Mouse (Mus musculus): ENCODE data around the gene Abca4. TPM values are rescaled to one million over a fixed set of nuclear protein-coding genes. Genes with fewer than 3 reads are reported as not detected.

Abca4 gene
- total and polyA plus RNA-seq, 3 experiments = 0.15 to 0.49 TPM; not detected in 1

DNA sequence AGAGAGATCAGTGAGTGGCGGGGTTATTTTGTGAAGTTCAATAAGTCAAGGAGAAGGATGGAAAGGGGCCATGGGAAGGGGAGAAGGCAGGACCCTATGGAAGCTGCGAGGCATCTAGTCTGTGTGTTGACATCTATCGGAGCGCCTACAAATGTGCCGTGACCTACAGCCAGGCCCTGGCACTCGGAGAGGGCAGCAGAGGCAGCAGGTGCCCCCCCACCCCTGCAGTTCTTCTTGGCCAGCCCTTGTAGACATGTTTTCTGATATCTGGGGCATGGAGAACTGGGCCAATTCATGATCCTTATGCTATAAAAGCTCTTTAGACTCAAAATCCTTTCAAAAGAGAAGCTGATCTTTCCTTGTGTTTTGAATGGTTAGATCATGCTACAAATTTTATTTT lies 163.5 kb downstream of the Abca4 start:
- TF ChIP-seq ZMIZ1 (IDR thresholded peaks at IDR 0.05; ENCODE audit: low read depth, low read length) (no peak), KAT2A (conservative IDR thresholded peaks at IDR 0.05; ENCODE audit: low read depth, low read length) (no peak), USF1 (IDR thresholded peaks at IDR 0.05; ENCODE audit: low read depth, low read length) (no peak), BHLHE40 (IDR thresholded peaks at IDR 0.05; ENCODE audit: borderline replicate concordance, low read depth, low read length) (no peak), MXI1 (IDR thresholded peaks at IDR 0.05; ENCODE audit: low read depth, low read length) (no peak), MAFK (IDR thresholded peaks at IDR 0.05; ENCODE audit: borderline replicate concordance, low read depth, low read length) (no peak), EP300 (IDR thresholded peaks at IDR 0.05; ENCODE audit: low read depth in 1 of 2, low read length in 2 of 2) (no peak), CTCF (IDR thresholded peaks at IDR 0.05 in 2 of 3, conservative IDR thresholded peaks at IDR 0.05 in 1 of 3; ENCODE audit: control insufficient read depth in 1 of 3, insufficient read depth in 1 of 3, low read depth in 2 of 3, low read length in 3 of 3, poor library complexity in 1 of 3, severe bottlenecking in 1 of 3) (no peak), CHD1 (IDR thresholded peaks at IDR 0.05; ENCODE audit: low read depth, low read length) (no peak), MAZ (IDR thresholded peaks at IDR 0.05; ENCODE audit: low read depth, low read length) (no peak), TCF12 (IDR thresholded peaks at IDR 0.05; ENCODE audit: low read depth, low read length) (no peak), TAL1 (IDR thresholded peaks at IDR 0.05; ENCODE audit: low read length) (no peak), SMC3 (IDR thresholded peaks at IDR 0.05; ENCODE audit: low read depth, low read length) (no peak), NRF1 (IDR thresholded peaks at IDR 0.05; ENCODE audit: insufficient read depth, low read depth, low read length, poor library complexity, severe bottlenecking) (no peak), USF2 (IDR thresholded peaks at IDR 0.05; ENCODE audit: borderline replicate concordance in 1 of 2, insufficient read depth in 1 of 2, low read depth in 1 of 2, low read length in 2 of 2) (no peak), ZC3H11A (IDR thresholded peaks at IDR 0.05; ENCODE audit: low read depth, low read length) (no peak)
- Histone ChIP-seq H3K79me2 (ENCODE audit: control insufficient read depth, insufficient read depth, low read length, poor library complexity) (no peaks in the 10 kb centered on the region), H3K27me3 (ENCODE audit: control insufficient read depth in 1 of 2, insufficient read depth in 2 of 2, low read length in 2 of 2) (no peaks in the 10 kb centered on the region; a peak in 1 of 4 replicates), H3K4me1 (ENCODE audit: control insufficient read depth in 1 of 2, insufficient read depth in 2 of 2, low read length in 2 of 2) (no peaks in the 10 kb centered on the region), H3K27ac (ENCODE audit: control insufficient read depth, low read depth, low read length) (no peak overlapping the region), H3K4me3 (ENCODE audit: control insufficient read depth in 1 of 2, insufficient read depth in 1 of 2, low read depth in 2 of 2, low read length in 2 of 2) (no peak overlapping the region), H3K36me3 (ENCODE audit: control insufficient read depth in 1 of 2, insufficient read depth in 2 of 2, low read length in 2 of 2) (no peaks in the 10 kb centered on the region), H3K9ac (ENCODE audit: control insufficient read depth, low read depth, low read length, poor library complexity, severe bottlenecking) (no peak overlapping the region), H3K9me3 (replicated peaks; ENCODE audit: insufficient read depth, low read length) (no peaks in the 10 kb centered on the region)
- no peak for DNase-seq (ENCODE audit: low read depth, low spot score)

DNA sequence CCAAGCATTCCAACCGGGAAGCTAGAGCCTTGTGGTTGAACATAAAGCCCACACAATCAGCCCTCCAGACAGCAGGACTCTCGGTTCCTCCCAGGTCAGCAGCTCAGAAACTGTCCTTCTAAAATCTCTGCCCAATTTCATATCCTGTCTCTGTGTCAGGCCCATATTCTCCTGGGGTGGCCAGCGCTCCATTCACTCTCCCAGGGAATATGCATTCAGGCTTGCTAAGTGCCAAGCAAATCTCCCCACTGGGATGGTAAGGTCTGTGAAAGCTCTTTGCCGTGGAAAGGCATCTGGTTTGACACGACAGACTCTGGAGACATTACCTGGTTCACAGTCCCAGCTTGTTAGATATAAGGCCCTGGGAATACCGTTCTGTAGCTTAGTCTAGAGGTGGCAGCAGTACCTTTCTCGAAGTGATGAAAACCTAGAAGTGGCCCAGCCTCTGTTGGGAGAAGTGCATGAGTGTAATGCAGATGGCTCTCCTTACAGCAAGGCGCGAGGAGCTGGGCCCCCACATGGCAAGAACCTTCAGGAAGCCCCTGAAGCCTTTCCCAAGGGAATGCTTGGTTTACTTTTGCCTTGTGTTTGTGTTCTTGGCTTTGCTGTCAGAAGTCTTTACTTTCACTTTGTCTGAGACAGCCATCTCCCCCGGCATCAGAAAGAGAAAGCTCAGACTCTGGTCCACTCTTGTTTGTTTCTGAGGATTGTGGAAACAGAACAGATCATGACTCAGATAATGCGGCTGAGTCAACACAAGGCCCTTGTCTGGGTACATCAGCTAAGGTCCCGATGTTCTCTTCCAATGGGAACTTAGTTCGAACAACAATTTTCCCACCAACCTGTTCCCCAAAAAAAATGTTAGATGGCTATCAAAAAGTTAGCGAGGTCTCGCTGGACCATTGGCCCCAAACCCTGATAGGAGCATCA lies 164.3 kb downstream of the Abca4 start:
- TF ChIP-seq NRF1 (IDR thresholded peaks at IDR 0.05; ENCODE audit: insufficient read depth, low read depth, low read length, poor library complexity, severe bottlenecking) = no peak
- TF ChIP-seq USF2 (IDR thresholded peaks at IDR 0.05; ENCODE audit: borderline replicate concordance in 1 of 2, insufficient read depth in 1 of 2, low read depth in 1 of 2, low read length in 2 of 2) = no peak
- TF ChIP-seq POLR2AphosphoS5 (IDR thresholded peaks at IDR 0.05; ENCODE audit: borderline replicate concordance, low read depth, low read length) = no peak
- no peak for TF ChIP-seq RAD21 (IDR thresholded peaks at IDR 0.05; ENCODE audit: low read depth, low read length)
- no peak for TF ChIP-seq GATA1 (IDR thresholded peaks at IDR 0.05; ENCODE audit: low read depth, low read length)
- TF ChIP-seq TAL1 (IDR thresholded peaks at IDR 0.05; ENCODE audit: low read length) = no peak
- no peak for TF ChIP-seq GABPA (IDR thresholded peaks at IDR 0.05; ENCODE audit: low read depth, low read length)
- no peak for TF ChIP-seq MAZ (IDR thresholded peaks at IDR 0.05; ENCODE audit: low read depth, low read length)
- TF ChIP-seq CTCF (IDR thresholded peaks at IDR 0.05 in 2 of 3, conservative IDR thresholded peaks at IDR 0.05 in 1 of 3; ENCODE audit: control insufficient read depth in 1 of 3, insufficient read depth in 1 of 3, low read depth in 2 of 3, low read length in 3 of 3, poor library complexity in 1 of 3, severe bottlenecking in 1 of 3) = no peak
- TF ChIP-seq ZMIZ1 (IDR thresholded peaks at IDR 0.05; ENCODE audit: low read depth, low read length) = no peak
- no peak for TF ChIP-seq UBTF (IDR thresholded peaks at IDR 0.05; ENCODE audit: borderline replicate concordance, insufficient read depth, low read depth, low read length)
- no peak for TF ChIP-seq USF1 (IDR thresholded peaks at IDR 0.05; ENCODE audit: low read depth, low read length)
- TF ChIP-seq CHD2 (IDR thresholded peaks at IDR 0.05; ENCODE audit: low read length) = no peak

More for the DNA sequence above, 164.3 kb downstream of the Abca4 start:
- no peaks in the 10 kb centered on the region for H3K79me2 ChIP-seq (ENCODE audit: control insufficient read depth, insufficient read depth, low read length, poor library complexity)
- no peak overlapping the region for H3K27ac ChIP-seq (ENCODE audit: control insufficient read depth, low read depth, low read length)
- no peak overlapping the region for H3K9ac ChIP-seq (ENCODE audit: control insufficient read depth, low read depth, low read length, poor library complexity, severe bottlenecking)
- no peaks in the 10 kb centered on the region for H3K36me3 ChIP-seq (ENCODE audit: control insufficient read depth in 1 of 2, insufficient read depth in 2 of 2, low read length in 2 of 2)
- no peak overlapping the region for H3K4me3 ChIP-seq (ENCODE audit: control insufficient read depth in 1 of 2, insufficient read depth in 1 of 2, low read depth in 2 of 2, low read length in 2 of 2)
- no peaks in the 10 kb centered on the region for H3K4me1 ChIP-seq (ENCODE audit: control insufficient read depth in 1 of 2, insufficient read depth in 2 of 2, low read length in 2 of 2)
- H3K27me3 ChIP-seq (ENCODE audit: control insufficient read depth in 1 of 2, insufficient read depth in 2 of 2, low read length in 2 of 2) = peaks cover 0 to under 1% of the 10 kb centered on the region in 2 experiments; a peak in 2 of 4 replicates
- no peaks in the 10 kb centered on the region for H3K9me3 ChIP-seq (replicated peaks; ENCODE audit: insufficient read depth, low read length)
- DNase-seq (ENCODE audit: low read depth, low spot score) = no peak
